Mouse (Mus musculus) splenic B cell, adult 2 months (primary cell): ENCODE data around the gene Lamc3.
A peak's percentile ranks its signal among the peaks of the same experiment; 100 is the strongest.

Experiments
- DNase-seq: peaks from one replicate; pipeline ENCODE4 v3.0.0-alpha.2; 2011; ENCODE audit warnings: low read depth, low spot score
- H3K27me3 ChIP-seq: 2 replicates; pipeline ENCODE4 v1.6.1; 2012; ENCODE audit warnings: mild to moderate bottlenecking, low read length, moderate library complexity, mixed read lengths; ENCODE audit not compliant: control insufficient read depth, poor library complexity, insufficient read depth, severe bottlenecking
- H3K36me3 ChIP-seq: 2 replicates; pipeline ENCODE4 v1.6.1; 2012; ENCODE audit warnings: mild to moderate bottlenecking, low read length, moderate library complexity, mixed read lengths; ENCODE audit not compliant: control insufficient read depth, poor library complexity, insufficient read depth, severe bottlenecking

The Lamc3 gene

DNA sequence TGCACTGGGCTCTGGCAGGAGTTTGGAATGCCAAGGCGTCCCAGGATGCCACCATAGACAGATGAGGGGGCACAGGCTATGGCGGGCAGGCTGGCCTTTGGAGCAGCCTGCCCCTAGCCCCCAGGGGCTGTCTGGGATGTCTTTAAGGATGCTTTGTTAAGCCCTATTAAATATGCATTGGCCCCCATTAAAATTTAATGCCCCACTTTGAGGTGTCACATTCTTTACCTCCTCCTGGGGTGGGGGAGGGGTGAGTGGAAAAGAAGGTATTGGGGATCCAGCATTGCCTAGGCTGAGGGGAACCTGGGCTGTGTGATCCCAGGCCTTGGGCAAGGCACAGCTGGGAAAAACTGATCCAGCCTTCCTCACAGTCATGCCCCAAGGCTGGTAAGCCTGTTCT lies 21.3 kb upstream of the Lamc3 start:
- DNase-seq: no peak
- Histone ChIP-seq H3K27me3 (no peaks in the 10 kb centered on the region), H3K36me3 (no peaks in the 10 kb centered on the region)

DNA sequence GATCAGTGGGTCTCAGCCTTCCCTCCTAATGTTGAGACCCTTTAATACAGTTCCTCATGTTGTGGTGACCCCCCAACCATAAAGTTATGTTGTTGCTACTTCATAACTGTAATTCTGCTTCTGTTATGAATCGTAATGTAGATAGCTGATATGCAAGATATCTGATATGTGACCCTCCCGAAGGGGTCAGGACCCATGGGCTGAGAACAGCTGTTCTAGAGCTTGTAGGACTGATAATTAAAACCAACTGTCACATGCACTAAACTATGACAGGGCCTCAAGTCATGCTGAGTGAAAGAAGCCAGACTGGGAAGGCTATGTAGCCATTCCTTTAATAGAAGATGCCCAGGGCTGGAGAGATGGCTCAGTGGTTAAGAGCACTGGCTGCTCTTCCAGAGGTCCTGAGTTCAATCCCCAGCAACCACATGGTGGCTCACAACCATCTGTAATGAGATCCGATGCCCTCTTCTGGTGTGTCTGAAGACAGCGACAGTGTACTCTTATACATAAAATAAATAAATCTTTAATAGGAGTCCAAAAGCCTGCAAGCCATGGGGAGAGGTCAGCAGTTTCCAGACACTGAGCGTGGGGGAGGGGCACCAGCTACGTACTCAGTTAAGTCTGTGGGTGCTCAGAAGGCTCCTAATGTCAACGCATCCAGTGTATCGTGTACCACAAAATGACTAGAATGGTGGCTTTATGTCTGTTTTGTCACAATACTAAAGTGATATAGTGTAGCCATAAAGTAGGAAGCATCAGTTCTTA lies 19.1 kb upstream of the Lamc3 start:
- H3K36me3 ChIP-seq: no peaks in the 10 kb centered on the region
- no peaks in the 10 kb centered on the region for H3K27me3 ChIP-seq
- no peak for DNase-seq

DNA sequence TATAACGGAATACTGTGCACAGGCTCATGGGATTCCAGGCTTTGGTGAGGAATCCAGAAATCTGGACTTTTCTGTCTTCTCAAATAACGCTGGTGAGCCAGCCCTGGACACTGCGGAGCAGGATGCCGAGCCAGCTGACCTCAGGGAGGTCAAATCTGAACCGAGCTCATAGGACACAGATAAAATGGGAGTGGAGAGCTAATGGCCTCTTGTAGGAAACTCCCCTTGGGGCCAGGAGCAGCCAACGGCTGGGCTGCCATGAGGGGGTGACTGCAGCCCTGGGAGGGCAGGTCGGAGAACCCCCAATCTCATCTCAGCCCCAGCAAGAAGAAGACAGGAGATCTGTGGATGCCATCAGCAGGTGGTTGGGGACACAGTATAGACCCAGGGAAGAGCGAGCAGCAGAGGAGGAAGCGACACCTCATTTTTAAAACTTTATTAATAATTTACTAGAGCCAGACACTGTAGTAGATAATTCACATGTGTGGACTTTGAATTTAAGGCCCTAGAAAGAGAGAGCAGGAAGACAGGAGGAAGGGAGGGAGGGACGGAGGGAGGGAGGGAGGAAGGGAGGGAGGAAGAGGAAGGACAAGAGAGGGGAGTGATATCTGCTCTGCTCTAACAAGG lies 18.4 kb upstream of the Lamc3 start:
- Histone ChIP-seq H3K27me3 (no peaks in the 10 kb centered on the region), H3K36me3 (no peaks in the 10 kb centered on the region)
- no peak for DNase-seq

DNA sequence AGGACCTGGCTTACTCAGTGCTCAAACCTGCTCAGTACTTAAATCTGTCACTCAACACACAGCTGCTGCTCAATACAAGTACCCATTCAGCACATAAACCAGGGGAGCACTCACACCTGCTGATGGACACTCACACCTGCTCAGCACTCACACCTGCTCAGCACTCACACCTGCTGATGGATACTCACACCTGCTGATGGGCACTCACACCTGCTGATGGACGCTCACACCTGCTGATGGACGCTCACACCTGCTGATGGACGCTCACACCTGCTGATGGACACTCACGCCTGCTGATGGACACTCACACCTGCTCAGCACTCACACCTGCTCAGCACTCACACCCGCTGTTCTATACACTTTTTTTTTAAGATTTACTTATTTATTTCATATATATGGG lies 17.4 kb upstream of the Lamc3 start:
- H3K27me3 ChIP-seq: no peaks in the 10 kb centered on the region
- no peaks in the 10 kb centered on the region for H3K36me3 ChIP-seq
- DNase-seq: no peak

DNA sequence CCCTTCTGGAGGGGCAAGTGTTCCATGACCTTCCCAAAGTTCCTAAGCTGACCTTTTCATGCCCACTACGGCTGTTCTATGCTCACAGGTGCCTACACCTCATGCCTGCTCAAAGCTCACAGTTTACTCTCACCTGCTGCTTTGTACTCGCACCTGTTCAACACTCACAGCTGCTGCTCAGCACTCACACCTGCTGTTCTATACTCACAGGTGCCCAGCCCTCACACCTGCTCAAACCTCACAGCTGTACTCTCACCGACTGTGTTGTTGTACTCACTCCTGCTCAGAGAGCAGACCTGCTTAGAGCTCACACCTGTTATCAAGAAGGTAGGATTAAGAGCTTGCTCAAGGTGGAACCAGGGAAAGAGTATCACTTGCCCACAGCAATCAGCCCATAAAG lies 16.4 kb upstream of the Lamc3 start:
- H3K27me3 ChIP-seq: no peaks in the 10 kb centered on the region
- no peaks in the 10 kb centered on the region for H3K36me3 ChIP-seq
- no peak for DNase-seq

DNA sequence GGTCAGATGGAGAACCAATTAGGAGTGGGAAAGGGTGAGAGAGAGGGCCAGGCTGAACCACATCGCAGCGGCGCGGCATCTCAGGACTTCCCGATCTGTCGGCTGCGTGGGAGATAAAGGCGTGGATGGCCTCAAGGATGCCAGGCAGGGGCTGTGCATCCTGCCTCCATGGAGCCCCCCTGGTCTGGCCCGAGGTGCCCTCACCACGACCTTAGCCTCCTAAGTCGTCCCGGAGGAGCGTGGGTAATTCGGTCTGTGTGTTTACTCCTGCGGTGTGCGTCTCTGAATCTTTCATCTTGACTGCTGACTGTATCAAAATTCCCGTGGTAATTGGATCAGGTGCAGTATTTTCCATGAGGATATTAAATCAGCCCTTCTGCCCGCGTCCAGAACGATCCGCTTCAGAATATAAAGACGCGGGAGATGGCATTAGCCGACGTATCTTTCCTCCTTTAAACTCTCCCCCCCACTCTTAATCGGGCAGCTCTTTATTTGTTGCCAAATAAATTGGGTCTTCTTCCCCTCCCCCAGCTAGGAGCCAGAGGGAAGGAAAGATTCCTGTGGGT lies 12.7 kb upstream of the Lamc3 start:
- no peaks in the 10 kb centered on the region for H3K36me3 ChIP-seq

DNA sequence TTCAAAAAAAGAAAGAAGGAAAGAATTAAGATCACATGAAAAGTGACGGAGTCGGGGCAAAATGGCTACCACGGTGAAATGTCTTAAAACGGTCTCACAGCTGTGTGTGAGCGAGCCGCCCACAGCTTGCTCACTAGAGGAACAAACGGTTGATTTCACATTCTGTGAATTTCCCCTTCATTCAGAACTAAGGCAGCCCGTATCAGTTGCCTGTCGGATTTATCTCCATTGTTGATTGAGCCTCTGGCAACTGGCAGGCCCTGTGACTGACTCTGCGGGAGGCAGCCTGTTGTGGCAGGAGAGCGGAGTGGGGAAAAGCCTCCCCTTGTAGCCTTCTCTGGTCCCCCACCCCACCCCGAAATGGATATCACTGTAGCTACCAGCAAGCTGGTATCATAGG lies 10.6 kb upstream of the Lamc3 start:
- Histone ChIP-seq H3K36me3 (no peaks in the 10 kb centered on the region), H3K27me3 (no peaks in the 10 kb centered on the region)
- peak; percentile 32 for DNase-seq

More for the DNA sequence above, 12.7 kb upstream of the Lamc3 start:
- DNase-seq: no peak
- H3K27me3 ChIP-seq: no peaks in the 10 kb centered on the region

DNA sequence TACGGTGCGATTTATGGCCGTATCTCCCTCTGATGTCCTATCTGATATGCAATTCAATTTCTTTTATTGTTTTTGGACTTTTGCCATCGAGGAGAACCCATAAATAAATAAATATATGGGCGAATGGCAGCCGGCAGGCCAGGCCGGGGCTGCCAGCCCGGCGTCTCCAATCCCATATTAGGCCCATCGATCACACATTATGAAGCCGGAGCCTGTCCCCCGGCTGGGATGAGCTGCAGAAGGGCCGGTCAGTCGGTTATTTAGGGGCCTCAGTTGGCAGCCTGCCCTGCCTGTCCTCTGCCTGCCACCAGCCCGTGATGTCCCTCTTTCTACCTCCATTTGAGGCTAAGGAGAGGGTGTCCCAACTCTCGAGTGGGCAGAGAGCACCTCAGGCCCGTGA lies 8.5 kb upstream of the Lamc3 start:
- H3K27me3 ChIP-seq: no peaks in the 10 kb centered on the region
- no peak for DNase-seq
- no peaks in the 10 kb centered on the region for H3K36me3 ChIP-seq

DNA sequence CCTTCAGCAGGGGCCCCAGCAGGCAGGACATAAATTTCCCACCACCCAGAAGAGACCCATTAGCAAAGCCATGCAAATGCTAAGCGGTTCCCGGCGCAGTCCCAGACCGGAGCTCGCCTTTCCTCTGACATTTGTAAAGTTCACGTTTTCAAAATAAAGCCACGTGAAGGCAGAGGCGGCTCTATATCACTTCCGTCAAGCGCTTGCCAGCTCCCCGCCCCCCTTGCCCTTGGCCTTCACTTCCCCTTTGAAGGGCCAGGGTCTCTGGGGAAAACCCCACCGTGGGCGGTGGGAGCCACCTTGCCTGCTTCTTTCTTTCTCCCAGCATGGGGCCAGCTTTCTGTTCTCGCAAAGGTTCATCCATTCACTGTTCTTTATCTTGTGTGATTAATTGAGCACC lies 6.2 kb upstream of the Lamc3 start:
- peak; percentile 88 for DNase-seq
- Histone ChIP-seq H3K27me3 (no peaks in the 10 kb centered on the region), H3K36me3 (no peaks in the 10 kb centered on the region)

DNA sequence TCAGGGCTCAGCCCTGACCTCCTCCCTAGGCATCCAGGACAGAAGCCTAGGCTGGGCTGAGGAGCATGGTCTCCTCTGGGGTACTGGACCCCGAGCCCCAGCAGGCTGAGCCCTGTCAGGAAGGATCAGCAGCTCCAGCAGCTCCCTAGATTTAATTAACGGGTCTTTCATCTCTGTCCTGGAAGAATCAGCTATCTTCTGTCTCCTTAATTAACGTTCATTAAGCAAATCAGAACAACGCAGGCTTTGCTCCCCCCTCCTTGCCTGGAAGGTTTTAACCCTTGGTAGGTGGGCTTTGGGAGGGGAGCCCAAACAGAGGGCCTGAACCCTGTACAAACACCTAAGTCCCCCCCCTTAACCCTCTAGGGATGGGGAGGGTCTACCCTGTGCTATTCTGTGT lies 4.0 kb upstream of the Lamc3 start:
- H3K36me3 ChIP-seq: no peaks in the 10 kb centered on the region
- H3K27me3 ChIP-seq: no peaks in the 10 kb centered on the region
- no peak for DNase-seq

DNA sequence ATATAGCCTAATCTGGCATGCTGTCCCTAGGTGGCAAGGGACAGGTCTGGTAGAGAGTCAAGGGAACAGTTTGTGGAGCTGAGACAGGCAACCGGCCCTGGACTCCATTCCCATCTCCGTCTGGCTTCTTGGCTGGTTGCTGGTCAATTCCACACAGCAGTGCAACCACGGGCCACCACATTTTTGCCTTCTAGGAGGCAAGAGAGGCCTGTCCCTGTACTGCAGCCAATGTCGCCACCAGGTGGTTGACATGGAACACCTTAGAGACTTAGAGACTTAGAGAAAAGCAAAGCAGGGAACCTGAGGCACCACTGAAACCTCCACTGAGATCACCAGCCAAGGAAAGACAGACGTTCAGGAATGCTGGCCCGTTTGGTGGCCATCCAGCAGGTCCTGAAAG lies 2.3 kb upstream of the Lamc3 start:
- H3K27me3 ChIP-seq: no peaks in the 10 kb centered on the region
- peak; percentile 76 for DNase-seq
- H3K36me3 ChIP-seq: no peaks in the 10 kb centered on the region

DNA sequence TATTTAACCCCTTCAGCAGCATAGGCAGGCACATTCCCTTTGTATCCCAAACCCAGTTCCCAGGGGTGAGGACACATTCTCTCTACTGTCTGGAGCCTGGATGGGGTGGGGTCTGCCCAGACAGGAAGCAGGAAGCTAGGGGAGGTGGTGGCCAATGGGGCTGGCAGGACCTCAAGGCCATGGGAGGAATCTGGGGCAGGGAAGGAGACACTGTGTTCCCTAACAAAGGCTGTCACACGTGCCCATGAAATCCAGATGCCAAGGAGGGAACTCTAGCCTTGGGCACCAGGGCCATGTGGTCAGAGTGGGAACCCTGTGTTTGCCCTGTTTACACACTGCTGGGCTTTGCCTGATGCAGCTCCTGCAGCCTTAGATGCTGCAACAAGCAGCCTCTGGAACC lies 1.8 kb downstream of the Lamc3 start:
- no peaks in the 10 kb centered on the region for H3K27me3 ChIP-seq
- DNase-seq: no peak
- H3K36me3 ChIP-seq: no peaks in the 10 kb centered on the region

DNA sequence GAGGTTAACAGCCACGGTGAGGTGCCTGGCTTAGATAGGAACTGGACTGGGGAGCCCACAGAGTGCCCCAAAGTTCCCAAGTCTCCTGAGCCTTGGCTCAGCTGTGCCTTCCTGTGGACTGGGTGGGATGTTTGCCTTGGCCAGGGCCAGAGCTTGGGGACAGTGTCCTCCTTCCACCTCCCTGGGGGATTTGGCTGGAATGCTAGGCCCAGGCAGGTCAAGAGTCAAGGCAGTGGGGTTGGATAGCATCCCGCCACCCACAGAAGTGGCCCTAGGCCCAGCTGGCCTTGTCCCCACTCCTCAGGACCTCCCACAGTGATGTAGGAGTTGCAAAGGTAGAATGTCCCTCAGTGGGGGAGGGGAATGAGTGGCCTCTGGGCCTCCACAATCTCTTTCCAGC lies 4.1 kb downstream of the Lamc3 start:
- DNase-seq: no peak
- no peaks in the 10 kb centered on the region for H3K27me3 ChIP-seq
- H3K36me3 ChIP-seq: no peaks in the 10 kb centered on the region

DNA sequence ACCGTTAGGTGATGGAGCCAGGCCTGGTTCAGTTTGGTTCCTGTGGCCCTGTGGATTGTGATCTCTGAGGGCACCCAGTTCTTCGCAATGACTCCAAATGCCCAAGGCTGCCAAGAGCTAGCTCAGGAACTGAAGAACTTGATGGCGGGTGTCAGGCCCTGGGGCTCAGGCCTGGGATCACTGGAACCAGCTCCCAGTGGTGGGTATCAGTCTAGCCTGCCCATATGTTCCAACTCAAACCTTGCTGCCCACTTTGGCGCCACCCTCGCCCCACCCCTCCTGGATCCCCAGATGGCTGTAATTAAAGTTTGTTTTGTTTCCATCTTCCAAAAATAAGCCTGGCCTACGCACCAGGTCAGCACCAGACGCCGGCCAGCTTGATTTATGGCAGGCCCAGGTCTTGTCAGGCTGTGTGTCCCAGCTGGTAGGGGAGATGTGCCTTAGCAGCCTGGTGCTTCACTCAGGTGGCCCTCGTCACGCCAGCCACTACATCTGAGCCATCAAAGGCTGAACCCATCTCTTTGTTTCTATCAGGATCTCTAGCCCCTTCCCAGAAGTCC lies 6.1 kb downstream of the Lamc3 start:
- DNase-seq: no peak
- H3K36me3 ChIP-seq: no peaks in the 10 kb centered on the region
- no peaks in the 10 kb centered on the region for H3K27me3 ChIP-seq

DNA sequence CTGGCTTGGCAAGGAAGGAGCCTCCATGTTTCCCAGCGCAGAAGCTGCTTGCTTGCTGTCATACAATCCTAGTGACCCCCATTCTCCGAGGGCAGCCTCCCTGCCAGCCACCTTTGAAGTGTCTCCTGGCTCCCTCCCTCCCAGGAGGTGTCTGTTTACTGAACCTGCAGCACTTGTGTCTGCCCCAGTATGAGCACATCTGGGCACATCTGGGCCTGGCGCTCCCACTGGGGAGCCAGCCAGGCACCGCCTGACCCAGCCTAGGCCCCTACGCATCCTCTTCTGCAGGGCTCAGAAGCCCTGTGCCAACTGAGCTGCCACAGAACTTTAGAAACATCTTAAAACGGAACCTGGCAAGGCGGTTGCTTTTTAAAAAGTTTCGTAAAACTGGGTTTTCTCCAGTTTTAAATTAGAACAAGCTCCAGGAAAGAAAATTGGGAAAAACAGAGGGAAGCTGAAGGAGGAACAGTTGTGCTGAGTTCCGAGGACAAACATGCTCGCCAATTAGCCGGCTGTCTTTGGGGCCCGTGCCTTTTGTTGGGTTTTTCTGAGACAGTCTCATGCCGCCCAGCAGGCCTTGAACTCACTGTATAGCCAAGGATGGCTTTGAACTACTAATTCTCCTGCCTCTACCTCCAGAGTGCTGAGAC lies 7.3 kb downstream of the Lamc3 start:
- Histone ChIP-seq H3K27me3 (no peaks in the 10 kb centered on the region), H3K36me3 (no peaks in the 10 kb centered on the region)
- no peak for DNase-seq
